Mouse (Mus musculus) neural tube, embryonic 14.5 days (tissue): ENCODE measurements around the gene Fam234a. TPM values are rescaled to one million over a fixed set of nuclear protein-coding genes. Genes with fewer than 3 reads are reported as not detected.

ENCODE experiments used
- ATAC-seq: fragments of 200-750 bp; cut with Nextera tagmentation; 2 replicates; pipeline ENCODE4 v1.8.0; 2017; ENCODE audit warnings: low read depth, mild to moderate bottlenecking, moderate TSS enrichment, moderate library complexity
- H3K27ac ChIP-seq: fragments of 300-500 bp; sonication (generic); 2 replicates; pipeline ENCODE4 v1.5.1; 2014; ENCODE audit warnings: low read depth, mild to moderate bottlenecking, control low read depth, low read length, moderate library complexity, mixed read lengths
- H3K27me3 ChIP-seq: fragments of 300-500 bp; sonication (generic); 2 replicates; pipeline ENCODE4 v1.6.1; 2014; ENCODE audit warnings: low read length; ENCODE audit not compliant: control insufficient read depth, insufficient read depth
- H3K36me3 ChIP-seq: fragments of 300-500 bp; sonication (generic); 2 replicates; pipeline ENCODE4 v1.6.1; 2014; ENCODE audit warnings: low read length, mixed read lengths; ENCODE audit not compliant: control insufficient read depth, insufficient read depth
- H3K4me1 ChIP-seq: fragments of 300-500 bp; sonication (generic); 2 replicates; pipeline ENCODE4 v1.6.1; 2014; ENCODE audit warnings: low read length; ENCODE audit not compliant: control insufficient read depth, insufficient read depth
- H3K4me2 ChIP-seq: fragments of 300-500 bp; sonication (generic); 2 replicates; pipeline ENCODE4 v1.6.1; 2014; ENCODE audit warnings: mild to moderate bottlenecking, low read depth, low read length, control low read depth
- H3K4me3 ChIP-seq: fragments of 300-500 bp; sonication (generic); 2 replicates; pipeline ENCODE4 v1.5.1; 2014; ENCODE audit warnings: low read depth, low read length, control low read depth, mixed read lengths
- H3K9ac ChIP-seq: fragments of 300-500 bp; sonication (generic); replicated peaks from 2 replicates; pipeline ENCODE4 v1.6.1; 2014; ENCODE audit warnings: low read depth, mild to moderate bottlenecking, control low read depth, low read length, mixed read lengths
- H3K9me3 ChIP-seq: fragments of 300-500 bp; sonication (generic); 2 replicates; pipeline ENCODE4 v1.6.1; 2016; ENCODE audit warnings: low read length; ENCODE audit not compliant: control insufficient read depth
- WGBS: fragments of 180-500 bp; shearing (Covaris S2); extraction: QIAGEN DNeasy Blood & Tissue Kit; methylation state at CpG from one replicate; pipeline ENCODE4 v1.1.7; 2014; 5-methylcytosine and 5-hydroxymethylcytosine counted together
- polyA plus RNA-seq: library from polyadenylated mRNA; unstranded; fragments of >200 nt; fragmentation: Nextera tagmentation; extraction: Ambion mirVana; gene quantifications from 2 replicates; pipeline ENCODE4 v1.2.1, GENCODE M21; 2014

Gene Fam234a
- polyA plus RNA-seq, 1 experiment from 2014 or later = 25.3 TPM

- Histone ChIP-seq H3K27me3 (no peaks in the 10 kb centered on the region), H3K4me1 (no peaks in the 10 kb centered on the region), H3K9ac (no peak overlapping the region), H3K4me3 (no peak overlapping the region), H3K4me2 (no peak overlapping the region), H3K9me3 (no peaks in the 10 kb centered on the region), H3K27ac (no peak overlapping the region), H3K36me3 (peaks cover 59% of the 10 kb centered on the region)
- ATAC-seq = no peak
- WGBS = 93% methylated on average over 4 of the region's 4 CpGs
Measured at GRCm38 (mm10) chr17:26261826-26262225, 17.8 kb upstream of the Fam234a start.

- H3K4me3 ChIP-seq = no peak overlapping the region
- H3K27me3 ChIP-seq = no peaks in the 10 kb centered on the region
- 93% methylated on average over 7 of the region's 7 CpGs for WGBS
- H3K36me3 ChIP-seq = peaks cover 27% of the 10 kb centered on the region
- no peak overlapping the region for H3K9ac ChIP-seq
- no peak overlapping the region for H3K27ac ChIP-seq
- no peaks in the 10 kb centered on the region for H3K9me3 ChIP-seq
- no peak overlapping the region for H3K4me2 ChIP-seq
- no peak for ATAC-seq
- peaks cover 12% of the 10 kb centered on the region; the same call in 1 of the 2 replicates for H3K4me1 ChIP-seq
Measured at GRCm38 (mm10) chr17:26255313-26255712, 11.3 kb upstream of the Fam234a start.

GRCm38 (mm10) chr17:26253399-26253798, 9.4 kb upstream of the Fam234a start:
- Histone ChIP-seq H3K27me3 (no peaks in the 10 kb centered on the region), H3K36me3 (peaks cover 15% of the 10 kb centered on the region), H3K9ac (peak overlapping the region; percentile 95), H3K9me3 (no peaks in the 10 kb centered on the region), H3K4me2 (peak overlapping the region; percentile 73), H3K4me1 (peaks cover 12% of the 10 kb centered on the region; the same call in 1 of the 2 replicates), H3K27ac (peak overlapping the region; percentile 98), H3K4me3 (peak overlapping the region; percentile 96)
- ATAC-seq = no peak
- WGBS = 0% methylated on average over 24 of the region's 24 CpGs

- H3K4me1 ChIP-seq = peaks cover 12% of the 10 kb centered on the region; the same call in 1 of the 2 replicates
Measured at GRCm38 (mm10) chr17:26252539-26253251, 8.7 kb upstream of the Fam234a start, which contains the start of gene Luc7l. TSS of gene Luc7l (plus strand) at chr17:26252896.

GRCm38 (mm10) chr17:26251886-26252538, 8.0 kb upstream of the Fam234a start:
- WGBS = 67% methylated on average over 4 of the region's 4 CpGs
- no peak for ATAC-seq
- Histone ChIP-seq H3K4me1 (peaks cover 12% of the 10 kb centered on the region; the same call in 1 of the 2 replicates), H3K4me3 (peak overlapping the region; percentile 96), H3K4me2 (peak overlapping the region; percentile 73; the same call in 1 of the 2 replicates), H3K36me3 (peaks cover 6% of the 10 kb centered on the region; the same call in 1 of the 2 replicates), H3K27ac (no peak overlapping the region), H3K9me3 (no peaks in the 10 kb centered on the region), H3K9ac (peak overlapping the region; percentile 7; the same call in 1 of the 2 replicates), H3K27me3 (no peaks in the 10 kb centered on the region)

More at GRCm38 (mm10) chr17:26252539-26253251, 8.7 kb upstream of the Fam234a start, which contains the start of gene Luc7l:
- Histone ChIP-seq H3K4me2 (peak within 1 kb of the TSS; percentile 73), H3K27ac (peak within 1 kb of the TSS; percentile 98), H3K9me3 (no peaks in the 10 kb centered on the region), H3K27me3 (no peaks in the 10 kb centered on the region), H3K4me3 (peak within 1 kb of the TSS; percentile 96), H3K36me3 (peaks cover 10% of the 10 kb centered on the region; the same call in 1 of the 2 replicates), H3K9ac (peak within 1 kb of the TSS; percentile 95)
- ATAC-seq = peak; percentile 95
- WGBS = under 1% methylated on average over 42 of the region's 43 CpGs

GRCm38 (mm10) chr17:26243471-26244100, 456 bp downstream of the Fam234a start:
- Histone ChIP-seq H3K36me3 (no peaks in the 10 kb centered on the region), H3K4me1 (peaks cover 3% of the 10 kb centered on the region; the same call in 1 of the 2 replicates), H3K9ac (peak overlapping the region; percentile 78), H3K27me3 (no peaks in the 10 kb centered on the region), H3K4me2 (peak overlapping the region; percentile 76), H3K9me3 (no peaks in the 10 kb centered on the region), H3K27ac (peak overlapping the region; percentile 85), H3K4me3 (peak overlapping the region; percentile 79)
- ATAC-seq = peak; percentile 82
- WGBS = under 1% methylated on average over 32 of the region's 32 CpGs

GRCm38 (mm10) chr17:26240990-26241389, 3.1 kb downstream of the Fam234a start:
- 81% methylated on average over 6 of the region's 6 CpGs for whole genome bisulfite sequencing
- Histone ChIP-seq H3K36me3 (no peaks in the 10 kb centered on the region), H3K9me3 (no peaks in the 10 kb centered on the region), H3K27ac (no peak overlapping the region), H3K9ac (no peak overlapping the region), H3K4me2 (no peak overlapping the region), H3K4me1 (peaks cover 3% of the 10 kb centered on the region; the same call in 1 of the 2 replicates), H3K27me3 (no peaks in the 10 kb centered on the region), H3K4me3 (no peak overlapping the region)
- ATAC-seq = no peak

GRCm38 (mm10) chr17:26240120-26240790, 3.8 kb downstream of the Fam234a start:
- no peak overlapping the region for H3K9ac ChIP-seq
- no peak for ATAC-seq
- peaks cover 3% of the 10 kb centered on the region; the same call in 1 of the 2 replicates for H3K4me1 ChIP-seq
- H3K9me3 ChIP-seq = no peaks in the 10 kb centered on the region
- H3K4me3 ChIP-seq = no peak overlapping the region
- H3K36me3 ChIP-seq = no peaks in the 10 kb centered on the region
- WGBS = 88% methylated on average over 6 of the region's 6 CpGs
- no peak overlapping the region for H3K27ac ChIP-seq
- H3K4me2 ChIP-seq = no peak overlapping the region
- H3K27me3 ChIP-seq = no peaks in the 10 kb centered on the region
